ENCODE assay signal across 9 mouse cellular contexts in genomic region chr8:47136047-47136446, GRCm38 (mm10).
DNase-seq lines count a peak whose midpoint lies in the region; ATAC-seq and TF ChIP-seq lines count a peak whose summit lies in the region.
"Had no signal": no experiment of that assay in that cellular context is flagged by ENCODE, and none has a peak within 500 bp of the region (broad histone marks: within the 10 kb centered on the region; RNA-seq: fewer than 3 reads in every experiment).

No protein-coding gene starts in this region.

- intact Hi-C loops in heart, postnatal 25 days (cut with DNase I), result no loop called here
- intact Hi-C loops in left cerebral cortex, postnatal 14 days (cut with DNase I), result no loop called here

- H3K36me3 ChIP-seq in heart, embryonic 11.5 days (ENCODE audit: control insufficient read depth, insufficient read depth, low read length), result no peaks in the 10 kb centered on the region
- H3K36me3 ChIP-seq in liver, postnatal 0 days (replicated peaks; ENCODE audit: insufficient read depth, low read length), result no peaks in the 10 kb centered on the region
- no peaks in the 10 kb centered on the region for H3K36me3 ChIP-seq in embryonic facial prominence, embryonic 14.5 days (ENCODE audit: control insufficient read depth, insufficient read depth, low read length)
- H3K36me3 ChIP-seq in limb, embryonic 12.5 days, result no peaks in the 10 kb centered on the region

- WGBS in heart, embryonic 11.5 days (ENCODE audit: insufficient replicate concordance), result 25% methylated on average over 5 of the region's 5 CpGs
- 45% methylated on average over 5 of the region's 5 CpGs for WGBS in liver, postnatal 0 days (ENCODE audit: insufficient replicate concordance)
- 21% methylated on average over 5 of the region's 5 CpGs for WGBS in embryonic facial prominence, embryonic 14.5 days
- 34% methylated on average over 5 of the region's 5 CpGs for WGBS in limb, embryonic 12.5 days

- peak overlapping the region; percentile 61 for H3K4me2 ChIP-seq in heart, embryonic 11.5 days
- peak overlapping the region; percentile 13 for H3K4me2 ChIP-seq in liver, postnatal 0 days (ENCODE audit: low read depth, low read length)
- peak overlapping the region; percentile 59 for H3K4me2 ChIP-seq in embryonic facial prominence, embryonic 14.5 days (ENCODE audit: low read depth, low read length)
- peak overlapping the region; percentile 49 for H3K4me2 ChIP-seq in limb, embryonic 12.5 days

- no peaks in the 10 kb centered on the region for H3K9me3 ChIP-seq in heart, embryonic 11.5 days (replicated peaks; ENCODE audit: control insufficient read depth, low read length)
- no peaks in the 10 kb centered on the region for H3K9me3 ChIP-seq in liver, postnatal 0 days (ENCODE audit: low read length)
- no peaks in the 10 kb centered on the region for H3K9me3 ChIP-seq in embryonic facial prominence, embryonic 14.5 days (ENCODE audit: control insufficient read depth, low read length)
- no peaks in the 10 kb centered on the region for H3K9me3 ChIP-seq in limb, embryonic 12.5 days

- no peak for TF ChIP-seq CTCF in liver, postnatal 0 days (IDR thresholded peaks at IDR 0.05; ENCODE audit: low read depth)

- no peak for ATAC-seq in heart, embryonic 11.5 days (replicated peaks; ENCODE audit: insufficient number of reproducible peaks, low FRiP score, low TSS enrichment)
- no peak for ATAC-seq in liver, postnatal 0 days
- peak; percentile 56; the same call in 1 of the 2 replicates for ATAC-seq in embryonic facial prominence, embryonic 14.5 days (ENCODE audit: low read depth)
- ATAC-seq in limb, embryonic 12.5 days (ENCODE audit: insufficient number of reproducible peaks, insufficient read depth, low FRiP score, low TSS enrichment, low read depth), result no peak
- ATAC-seq: forebrain, embryonic 16.5 days had no signal

- no peak overlapping the region for H3K27ac ChIP-seq in heart, embryonic 11.5 days (ENCODE audit: low read depth, low read length)
- H3K27ac ChIP-seq in liver, postnatal 0 days (ENCODE audit: low read depth), result no peak overlapping the region
- no peak overlapping the region for H3K27ac ChIP-seq in embryonic facial prominence, embryonic 14.5 days (replicated peaks; ENCODE audit: low read depth, low read length)
- no peak overlapping the region for H3K27ac ChIP-seq in limb, embryonic 12.5 days

- no peak overlapping the region for H3K9ac ChIP-seq in heart, embryonic 11.5 days (ENCODE audit: low read depth, low read length)
- H3K9ac ChIP-seq in liver, postnatal 0 days (replicated peaks), result no peak overlapping the region
- H3K9ac ChIP-seq in embryonic facial prominence, embryonic 14.5 days (ENCODE audit: low read depth, low read length), result 0 out of 2 replicates have a peak overlapping the region, but pooled peaks have one; percentile 20
- H3K9ac ChIP-seq in limb, embryonic 12.5 days (replicated peaks), result no peak overlapping the region

- no peak overlapping the region for H3K4me3 ChIP-seq in heart, embryonic 11.5 days (ENCODE audit: low read depth, low read length)
- H3K4me3 ChIP-seq in liver, postnatal 0 days (ENCODE audit: low read depth, low read length), result no peak overlapping the region
- H3K4me3 ChIP-seq in embryonic facial prominence, embryonic 14.5 days (ENCODE audit: low read depth, low read length), result peak overlapping the region; percentile 28; the same call in 1 of the 2 replicates
- peak overlapping the region; percentile 24 for H3K4me3 ChIP-seq in limb, embryonic 12.5 days (replicated peaks)

- no peaks in the 10 kb centered on the region for H3K27me3 ChIP-seq in heart, embryonic 11.5 days (ENCODE audit: control insufficient read depth, insufficient read depth, low read length)
- H3K27me3 ChIP-seq in liver, postnatal 0 days (ENCODE audit: insufficient read depth, low read length), result no peaks in the 10 kb centered on the region
- no peaks in the 10 kb centered on the region for H3K27me3 ChIP-seq in embryonic facial prominence, embryonic 14.5 days (replicated peaks; ENCODE audit: control insufficient read depth, insufficient read depth, low read length)
- H3K27me3 ChIP-seq in limb, embryonic 12.5 days, result no peaks in the 10 kb centered on the region

- no peak for DNase-seq in heart, postnatal 25 days (ENCODE audit: low spot score)
- DNase-seq in liver, postnatal 0 days, result no peak
- no peak for DNase-seq in liver
- peak; percentile 9 for DNase-seq in embryonic facial prominence, embryonic 14.5 days (ENCODE audit: low spot score)
- no peak for DNase-seq in left cerebral cortex, postnatal 14 days (ENCODE audit: low spot score in 2 of 2)
- no peak for DNase-seq in thymus, postnatal 25 days

- TF ChIP-seq EP300 in liver, postnatal 0 days (IDR thresholded peaks at IDR 0.05; ENCODE audit: low read depth), result no peak

- peaks cover 2% of the 10 kb centered on the region for H3K4me1 ChIP-seq in heart, embryonic 11.5 days (ENCODE audit: control insufficient read depth, insufficient read depth, low read length)
- no peaks in the 10 kb centered on the region for H3K4me1 ChIP-seq in liver, postnatal 0 days (ENCODE audit: insufficient read depth)
- H3K4me1 ChIP-seq in embryonic facial prominence, embryonic 14.5 days (ENCODE audit: control insufficient read depth, insufficient read depth, low read length), result peaks cover 8% of the 10 kb centered on the region
- peaks cover 22% of the 10 kb centered on the region for H3K4me1 ChIP-seq in limb, embryonic 12.5 days (replicated peaks)

Comparison
In these comparisons a context has a peak if more than half of its experiments do, and no peak if none do; other contexts are left out.
1. H3K4me3 ChIP-seq: peak in embryonic facial prominence, embryonic 14.5 days (single experiment) and limb, embryonic 12.5 days (single experiment); none in heart, embryonic 11.5 days (single experiment) and liver, postnatal 0 days (single experiment).
2. Peak in every context shown above with its lines, with median percentiles within 50 percentile points of each other: H3K4me2 ChIP-seq.